Comparison of ENCODE assay signal across 9 mouse cellular contexts in the genomic region with DNA sequence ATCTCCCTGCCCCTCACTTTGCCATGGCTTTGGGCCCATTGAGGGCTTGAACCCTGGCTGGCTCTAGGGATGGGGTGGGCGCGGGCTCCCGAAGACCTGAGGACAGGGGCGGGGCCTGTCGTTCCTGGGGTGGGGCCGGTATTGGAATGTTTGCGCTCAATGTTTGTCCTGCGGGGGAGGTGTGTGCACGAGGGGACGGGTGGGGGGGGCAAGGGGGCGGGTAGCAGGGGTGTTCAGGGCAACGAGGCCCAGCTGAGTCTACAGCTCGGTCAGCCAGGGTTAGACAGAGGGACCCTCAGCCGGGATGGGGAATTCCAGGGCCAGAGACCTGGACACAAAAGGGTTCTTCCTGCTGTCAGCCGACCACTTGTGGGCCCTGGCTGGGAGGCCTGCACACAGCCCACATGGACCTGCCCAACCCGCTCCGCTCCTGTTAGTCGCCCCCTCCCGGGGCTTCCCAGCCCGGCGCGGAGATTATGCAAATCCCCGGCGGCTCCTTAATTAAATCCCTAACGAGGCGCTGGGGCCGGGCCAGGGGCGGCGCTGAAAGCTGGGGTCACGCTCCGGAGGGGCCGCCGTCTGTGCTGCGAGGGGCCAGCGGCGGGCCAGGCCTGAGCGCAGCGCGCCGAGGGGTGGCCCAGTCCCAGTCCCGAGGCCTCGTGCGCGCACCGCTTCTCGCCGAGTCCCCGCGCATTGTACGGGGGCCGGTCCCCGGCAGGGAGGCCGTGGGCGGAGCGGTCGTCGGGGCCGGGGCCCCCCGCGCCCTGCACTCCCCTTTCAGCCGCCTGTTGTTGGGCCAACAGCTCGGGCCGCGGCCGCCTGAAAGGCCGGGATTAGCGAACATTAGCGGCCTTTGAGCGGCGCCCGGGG. TPM values are rescaled to one million over a fixed set of nuclear protein-coding genes. Genes with fewer than 3 reads are reported as not detected.
DNase-seq lines count a peak whose midpoint lies in the region; ATAC-seq and TF ChIP-seq lines count a peak whose summit lies in the region.
"Had no signal": no experiment of that assay in that cellular context is flagged by ENCODE, and none has a peak within 500 bp of the region (broad histone marks: within the 10 kb centered on the region; RNA-seq: fewer than 3 reads in every experiment).

No protein-coding gene starts in this region.

- peak overlapping the region; percentile 64 for H3K4me2 ChIP-seq in CH12.LX (ENCODE audit: insufficient read depth, low read depth, poor library complexity, severe bottlenecking)
- peak overlapping the region; percentile 94 for H3K4me2 ChIP-seq in intestine, embryonic 15.5 days (replicated peaks)
- peak overlapping the region; percentile 38 for H3K4me2 ChIP-seq in myocyte (ENCODE audit: low read depth)

- H3ac ChIP-seq in myocyte (ENCODE audit: control insufficient read depth, insufficient read length): peak overlapping the region; percentile 39

- no peaks in the 10 kb centered on the region for H3K9me3 ChIP-seq in CH12.LX (replicated peaks; ENCODE audit: low read length)
- H3K9me3 ChIP-seq in intestine, embryonic 15.5 days: no peaks in the 10 kb centered on the region

- H3K4me3 ChIP-seq in CH12.LX (replicated peaks in 1 of 3; ENCODE audit: low read depth in 2 of 3, low read length in 2 of 3, poor library complexity in 1 of 3): peak overlapping the region; percentile 10 to 63 (median 54)
- peak overlapping the region; percentile 46 for H3K4me3 ChIP-seq in intestine, embryonic 15.5 days (replicated peaks)
- no peak overlapping the region for H3K4me3 ChIP-seq in myocyte

- ATAC-seq in intestine, embryonic 15.5 days: peak; percentile 66

- no peak for TF ChIP-seq RAD21 in CH12.LX (IDR thresholded peaks at IDR 0.05; ENCODE audit: low read depth, low read length)

- H3K36me3 ChIP-seq in CH12.LX (replicated peaks in 1 of 2; ENCODE audit: control insufficient read depth in 1 of 2, insufficient read depth in 1 of 2, low read length in 1 of 2): no peaks in the 10 kb centered on the region
- H3K36me3 ChIP-seq in intestine, embryonic 15.5 days: no peaks in the 10 kb centered on the region
- no peaks in the 10 kb centered on the region for H3K36me3 ChIP-seq in myocyte (ENCODE audit: control insufficient read depth, insufficient read depth)

- H3K4me1 ChIP-seq in CH12.LX (ENCODE audit: control insufficient read depth in 1 of 2, insufficient read depth in 2 of 2): peaks cover 12 to 25% of the 10 kb centered on the region in 2 experiments
- H3K4me1 ChIP-seq in intestine, embryonic 15.5 days (replicated peaks): peaks cover 52% of the 10 kb centered on the region

- DNase-seq in CH12.LX (ENCODE audit: extremely low read depth) (no peak), liver (peak; percentile 52)
- peak; percentile 42 for DNase-seq in adrenal gland, postnatal 10 days
- peak; percentile 20 to 54 for DNase-seq in frontal cortex, adult 2 months (ENCODE audit: extremely low spot score in 1 of 2, low spot score in 1 of 2)
- peak; percentile 74 for DNase-seq in urinary bladder, postnatal 14 days (ENCODE audit: low spot score)
- no peak for DNase-seq in cerebellum, adult 9-10 months

- H3K79me2 ChIP-seq in CH12.LX (replicated peaks; ENCODE audit: control insufficient read depth, extremely low read depth, insufficient read depth, poor library complexity, severe bottlenecking) (no peaks in the 10 kb centered on the region), myocyte (ENCODE audit: control insufficient read depth, insufficient read depth) (no peaks in the 10 kb centered on the region)

- TF ChIP-seq CTCF in CH12.LX (conservative IDR thresholded peaks at IDR 0.05 in 1 of 2, IDR thresholded peaks at IDR 0.05 in 1 of 2; ENCODE audit: low read depth in 2 of 2, low read length in 2 of 2): no peak

- dilution Hi-C loops in CH12.LX (cut with MboI; ENCODE audit: extremely low pct_ligation_motif_present, extremely low pct_unique_long_range_greater_than_20kb, low sequenced_read_pairs): no loop called here

- H3K27me3 ChIP-seq in CH12.LX (replicated peaks) (peaks cover 62% of the 10 kb centered on the region), myocyte (ENCODE audit: control insufficient read depth, insufficient read depth, insufficient read length) (peaks cover 42% of the 10 kb centered on the region)
- H3K27me3 ChIP-seq in intestine, embryonic 15.5 days (replicated peaks): no peaks in the 10 kb centered on the region

- in situ Hi-C loops in CH12.LX (cut with MboI; ENCODE audit: low pct_ligation_motif_present, low pct_unique_long_range_greater_than_20kb, low sequenced_read_pairs): no loop called here

- peak overlapping the region; percentile 21; the same call in 1 of the 2 replicates for H3K27ac ChIP-seq in CH12.LX (ENCODE audit: insufficient read depth, low read depth)
- peak overlapping the region; percentile 68 for H3K27ac ChIP-seq in intestine, embryonic 15.5 days

- TF ChIP-seq POLR2A in CH12.LX (IDR thresholded peaks at IDR 0.05; ENCODE audit: low read depth, low read length) (peak; percentile 49; the same call in 1 of the 2 replicates), myocyte (IDR thresholded peaks at IDR 0.05; ENCODE audit: insufficient read length, low read depth) (no peak)

- H3K9ac ChIP-seq in CH12.LX (ENCODE audit: insufficient read depth, low read depth): peak overlapping the region; percentile 55
- H3K9ac ChIP-seq in intestine, embryonic 15.5 days: peak overlapping the region; percentile 74

- no peak for TF ChIP-seq EP300 in CH12.LX (IDR thresholded peaks at IDR 0.05; ENCODE audit: low read length)

- WGBS in intestine, embryonic 15.5 days: 4% methylated on average over 71 of the region's 71 CpGs

TF ChIP-seq in CH12.LX, 34 proteins besides CTCF, POLR2A, EP300 and RAD21 (continues in another document):
- no peak for TF ChIP-seq PAX5 (IDR thresholded peaks at IDR 0.05; ENCODE audit: low read length)
- TF ChIP-seq ZC3H11A (IDR thresholded peaks at IDR 0.05; ENCODE audit: low read depth, low read length): no peak
- no peak for TF ChIP-seq MXI1 (IDR thresholded peaks at IDR 0.05; ENCODE audit: low read depth, low read length)
- TF ChIP-seq UBTF (IDR thresholded peaks at IDR 0.05; ENCODE audit: low read depth, low read length): no peak; the same call in 1 of the 2 replicates
- TF ChIP-seq ETS1 (conservative IDR thresholded peaks at IDR 0.05; ENCODE audit: low read depth, low read length): no peak
- TF ChIP-seq NELFE (IDR thresholded peaks at IDR 0.05; ENCODE audit: low read depth, low read length): 0 out of 2 replicates have a peak, but pooled peaks have one; percentile 24
- TF ChIP-seq JUN (IDR thresholded peaks at IDR 0.05; ENCODE audit: insufficient read depth, low read depth, low read length): no peak
- peak; percentile 32; the same call in 1 of the 2 replicates for TF ChIP-seq SIN3A (IDR thresholded peaks at IDR 0.05; ENCODE audit: low read length)
- no peak for TF ChIP-seq USF2 (conservative IDR thresholded peaks at IDR 0.05; ENCODE audit: low read depth, low read length)
- TF ChIP-seq ELF1 (IDR thresholded peaks at IDR 0.05; ENCODE audit: low read depth, low read length): no peak
- no peak for TF ChIP-seq MEF2A (IDR thresholded peaks at IDR 0.05; ENCODE audit: borderline replicate concordance, low read depth, low read length)

TF ChIP-seq in myocyte, 11 proteins besides CTCF, POLR2A, EP300 and RAD21:
- TF ChIP-seq REST (IDR thresholded peaks at IDR 0.05; ENCODE audit: insufficient read depth, insufficient read length) (no peak), MYOD1 (IDR thresholded peaks at IDR 0.05; ENCODE audit: control insufficient read depth in 1 of 3, insufficient read length in 2 of 3, low read depth in 2 of 3) (no peak), TCF12 (IDR thresholded peaks at IDR 0.05; ENCODE audit: insufficient read depth, poor library complexity, severe bottlenecking) (no peak), CEBPB (IDR thresholded peaks at IDR 0.05; ENCODE audit: insufficient read depth, poor library complexity, severe bottlenecking) (no peak), MAX (IDR thresholded peaks at IDR 0.05; ENCODE audit: low read depth) (no peak), POLR2AphosphoS2 (IDR thresholded peaks at IDR 0.05; ENCODE audit: insufficient read length, low read depth) (no peak), E2F4 (IDR thresholded peaks at IDR 0.05; ENCODE audit: insufficient read depth) (no peak), SRF (IDR thresholded peaks at IDR 0.05; ENCODE audit: control insufficient read depth, insufficient read length, low read depth) (no peak), MYOG (IDR thresholded peaks at IDR 0.05; ENCODE audit: control insufficient read depth in 1 of 3, insufficient read depth in 1 of 3, insufficient read length in 2 of 3, low read depth in 2 of 3) (no peak), TCF3 (IDR thresholded peaks at IDR 0.05; ENCODE audit: insufficient read length, low read depth) (no peak), USF1 (IDR thresholded peaks at IDR 0.05; ENCODE audit: low read depth) (no peak)

RNA-seq across cellular contexts. Expression of a gene that starts 26.4 kb away (rescaled TPM):
- total RNA-seq in CH12.LX (2012; rRNA removed) (0.76 and 1.2 TPM in 2 replicates), CH12.LX (2014; rRNA removed) (0.12 and 0.19 TPM in 2 replicates)
- polyA plus RNA-seq in CH12.LX (2012; ENCODE audit: insufficient read length, low read depth) (0.23 and 0.35 TPM in 2 replicates), myocyte (2012; fragmentation: generic; extraction: Trizol) (2.7 TPM)
- total RNA-seq in adrenal gland, postnatal 10 days (2021): 1 to 10 TPM; 4.8 to 8.8 TPM
- polyA plus RNA-seq in frontal cortex, adult 2 months (2012; rRNA removed): 120 and 135 TPM in 2 replicates
- 11.4 and 11.6 TPM in 2 replicates for polyA plus RNA-seq in intestine, embryonic 15.5 days (2015; fragmentation: Nextera tagmentation; extraction: Ambion mirVana)
- total RNA-seq: neutrophil, adult 5-6 weeks had no signal

RNA-seq across cellular contexts. Expression of a gene that starts 36.9 kb away (rescaled TPM):
- total RNA-seq in CH12.LX (2012; rRNA removed) (14.8 and 15.2 TPM in 2 replicates), CH12.LX (2014; rRNA removed) (10.8 and 11.2 TPM in 2 replicates)
- polyA plus RNA-seq in CH12.LX (2012; ENCODE audit: insufficient read length, low read depth) (8.4 and 12.7 TPM in 2 replicates), myocyte (2012; fragmentation: generic; extraction: Trizol) (27.2 TPM)
- total RNA-seq in adrenal gland, postnatal 10 days (2021): 10 to 100 TPM; 18.6 to 21.7 TPM
- 34.8 and 36.3 TPM in 2 replicates for polyA plus RNA-seq in frontal cortex, adult 2 months (2012; rRNA removed)
- 31.8 and 33.1 TPM in 2 replicates for polyA plus RNA-seq in intestine, embryonic 15.5 days (2015; fragmentation: Nextera tagmentation; extraction: Ambion mirVana)

RNA-seq across cellular contexts. Expression of a gene that starts 37.2 kb away (rescaled TPM):
- total RNA-seq in CH12.LX (2012; rRNA removed) (89.4 and 110 TPM in 2 replicates), CH12.LX (2014; rRNA removed) (186 and 202 TPM in 2 replicates)
- polyA plus RNA-seq in CH12.LX (2012; ENCODE audit: insufficient read length, low read depth) (160 and 175 TPM in 2 replicates), myocyte (2012; fragmentation: generic; extraction: Trizol) (54.1 TPM)
- total RNA-seq in adrenal gland, postnatal 10 days (2021): 10 to 100 TPM; 24.0 to 31.5 TPM
- 8.4 and 9.1 TPM in 2 replicates for polyA plus RNA-seq in frontal cortex, adult 2 months (2012; rRNA removed)
- polyA plus RNA-seq in intestine, embryonic 15.5 days (2015; fragmentation: Nextera tagmentation; extraction: Ambion mirVana): 148 and 172 TPM in 2 replicates

RNA-seq across cellular contexts. Expression of a gene that starts 42.7 kb away (rescaled TPM):
- 85.4 and 111 TPM in 2 replicates for total RNA-seq in CH12.LX (2012; rRNA removed)
- total RNA-seq in CH12.LX (2014; rRNA removed): 263 and 284 TPM in 2 replicates
- 117 and 148 TPM in 2 replicates for polyA plus RNA-seq in CH12.LX (2012; ENCODE audit: insufficient read length, low read depth)
- total RNA-seq in adrenal gland, postnatal 10 days (2021): 10 to 100 TPM; 50.1 to 56.5 TPM
- 28.0 and 30.8 TPM in 2 replicates for polyA plus RNA-seq in frontal cortex, adult 2 months (2012; rRNA removed)
- polyA plus RNA-seq in intestine, embryonic 15.5 days (2015; fragmentation: Nextera tagmentation; extraction: Ambion mirVana): 196 and 228 TPM in 2 replicates
- polyA plus RNA-seq in myocyte (2012; fragmentation: generic; extraction: Trizol): 13.1 TPM

Comparison
In these comparisons a context has a peak if more than half of its experiments do, and no peak if none do; other contexts are left out.
1. DNase-seq: peak in adrenal gland, postnatal 10 days (single experiment), frontal cortex, adult 2 months (2 of 2), liver (single experiment) and urinary bladder, postnatal 14 days (single experiment); none in CH12.LX (single experiment) and cerebellum, adult 9-10 months (single experiment).
2. H3K4me2 ChIP-seq: peak in every context shown above with its lines; median percentile 94 in intestine, embryonic 15.5 days; 64 in CH12.LX; 38 in myocyte.